10 mouse cellular contexts compared by ENCODE assay signal in genomic region chr9:37407850-37408502, GRCm38 (mm10). TPM values are rescaled to one million over a fixed set of nuclear protein-coding genes. Genes with fewer than 3 reads are reported as not detected.
DNase-seq lines count a peak whose midpoint lies in the region; ATAC-seq and TF ChIP-seq lines count a peak whose summit lies in the region.
"Had no signal": no experiment of that assay in that cellular context is flagged by ENCODE, and none has a peak within 500 bp of the region (broad histone marks: within the 10 kb centered on the region; RNA-seq: fewer than 3 reads in every experiment).

No protein-coding gene starts in this region.

- DNase-seq in liver, embryonic 14.5 days (ENCODE audit: low read depth in 3 of 3, low spot score in 3 of 3), result no peak
- DNase-seq in liver, embryonic 11.5 days (ENCODE audit: low spot score), result no peak
- peak; percentile 35 for DNase-seq in embryonic facial prominence, embryonic 10.5 days (ENCODE audit: low spot score)
- DNase-seq in hindbrain, embryonic 11.5 days (ENCODE audit: low spot score), result peak; percentile 41
- DNase-seq in adipocyte (ENCODE audit: low spot score), result no peak
- no peak for DNase-seq in c-Kit-positive CD71-positive TER-119-positive erythroid progenitor cells, embryonic 14.5 days (ENCODE audit: low spot score)

- no peak overlapping the region for H3K9ac ChIP-seq in liver, embryonic 14.5 days (replicated peaks)
- H3K9ac ChIP-seq in liver, embryonic 11.5 days (ENCODE audit: low read depth, low read length), result no peak overlapping the region
- H3K9ac ChIP-seq in hindbrain, embryonic 11.5 days (ENCODE audit: low read depth, low read length), result no peak overlapping the region
- H3K9ac ChIP-seq in neural tube, embryonic 14.5 days (replicated peaks; ENCODE audit: low read depth, low read length), result no peak overlapping the region; the same call in 1 of the 2 replicates

- TF ChIP-seq CTCF in liver, embryonic 14.5 days (IDR thresholded peaks at IDR 0.05; ENCODE audit: low read depth), result peak; percentile 21; the same call in 1 of the 2 replicates

- H3K27me3 ChIP-seq in liver, embryonic 14.5 days (ENCODE audit: control insufficient read depth, insufficient read depth, low read length), result no peaks in the 10 kb centered on the region
- H3K27me3 ChIP-seq in liver, embryonic 11.5 days (replicated peaks; ENCODE audit: control insufficient read depth, insufficient read depth, low read length), result peaks cover 10% of the 10 kb centered on the region
- peaks cover 50% of the 10 kb centered on the region for H3K27me3 ChIP-seq in embryonic facial prominence, embryonic 10.5 days (replicated peaks; ENCODE audit: low read depth, poor library complexity, severe bottlenecking)
- H3K27me3 ChIP-seq in hindbrain, embryonic 11.5 days (ENCODE audit: control insufficient read depth, insufficient read depth, low read length), result peaks cover 3% of the 10 kb centered on the region; the same call in 1 of the 2 replicates
- no peaks in the 10 kb centered on the region for H3K27me3 ChIP-seq in neural tube, embryonic 14.5 days (ENCODE audit: control insufficient read depth, insufficient read depth, low read length)

- TF ChIP-seq EP300 in liver, embryonic 14.5 days (IDR thresholded peaks at IDR 0.05; ENCODE audit: low read depth), result no peak

- H3K9me3 ChIP-seq in liver, embryonic 14.5 days (ENCODE audit: control insufficient read depth, low read length), result no peaks in the 10 kb centered on the region
- no peaks in the 10 kb centered on the region for H3K9me3 ChIP-seq in liver, embryonic 11.5 days (ENCODE audit: control insufficient read depth, low read length)
- no peaks in the 10 kb centered on the region for H3K9me3 ChIP-seq in embryonic facial prominence, embryonic 10.5 days
- no peaks in the 10 kb centered on the region for H3K9me3 ChIP-seq in hindbrain, embryonic 11.5 days (ENCODE audit: control insufficient read depth, low read length)
- H3K9me3 ChIP-seq in neural tube, embryonic 14.5 days (ENCODE audit: control insufficient read depth, low read length), result no peaks in the 10 kb centered on the region

- H3K4me2 ChIP-seq in liver, embryonic 14.5 days (ENCODE audit: low read depth), result no peak overlapping the region
- H3K4me2 ChIP-seq in liver, embryonic 11.5 days, result no peak overlapping the region
- peak overlapping the region; percentile 29 for H3K4me2 ChIP-seq in hindbrain, embryonic 11.5 days (replicated peaks; ENCODE audit: low read depth, low read length)
- H3K4me2 ChIP-seq in neural tube, embryonic 14.5 days (ENCODE audit: low read depth, low read length), result peak overlapping the region; percentile 38

- H3K4me3 ChIP-seq in liver, embryonic 14.5 days (ENCODE audit: insufficient read depth in 1 of 2, low read depth in 2 of 2, low read length in 2 of 2), result no peak overlapping the region
- no peak overlapping the region for H3K4me3 ChIP-seq in liver, embryonic 11.5 days (ENCODE audit: low read depth, low read length)
- peak overlapping the region; percentile 25 for H3K4me3 ChIP-seq in embryonic facial prominence, embryonic 10.5 days
- no peak overlapping the region for H3K4me3 ChIP-seq in hindbrain, embryonic 11.5 days (ENCODE audit: low read depth, low read length)
- no peak overlapping the region for H3K4me3 ChIP-seq in neural tube, embryonic 14.5 days (ENCODE audit: low read depth, low read length)

- H3K4me1 ChIP-seq in liver, embryonic 14.5 days (replicated peaks; ENCODE audit: control insufficient read depth in 2 of 2, insufficient read depth in 2 of 2, low read length in 1 of 2), result no peaks in the 10 kb centered on the region
- H3K4me1 ChIP-seq in liver, embryonic 11.5 days (replicated peaks; ENCODE audit: control insufficient read depth, insufficient read depth, low read length), result no peaks in the 10 kb centered on the region
- H3K4me1 ChIP-seq in embryonic facial prominence, embryonic 10.5 days, result peaks cover 5% of the 10 kb centered on the region
- no peaks in the 10 kb centered on the region for H3K4me1 ChIP-seq in hindbrain, embryonic 11.5 days (replicated peaks; ENCODE audit: control insufficient read depth, insufficient read depth, low read length)
- peaks cover 4% of the 10 kb centered on the region for H3K4me1 ChIP-seq in neural tube, embryonic 14.5 days (ENCODE audit: control insufficient read depth, insufficient read depth, low read length)

- no peak for ATAC-seq in liver, embryonic 14.5 days (ENCODE audit: insufficient read depth)
- ATAC-seq in liver, embryonic 11.5 days (replicated peaks; ENCODE audit: low FRiP score), result no peak
- ATAC-seq in hindbrain, embryonic 11.5 days (ENCODE audit: low FRiP score), result peak; percentile 58; the same call in 1 of the 2 replicates
- ATAC-seq in neural tube, embryonic 14.5 days (ENCODE audit: low read depth), result peak; percentile 80; the same call in 1 of the 2 replicates
- ATAC-seq in granulocyte monocyte progenitor cell, adult 5-6 weeks (replicated peaks; ENCODE audit: poor library complexity, severe bottlenecking), result no peak

- H3K36me3 ChIP-seq in liver, embryonic 14.5 days (replicated peaks; ENCODE audit: control insufficient read depth, insufficient read depth, low read depth), result no peaks in the 10 kb centered on the region
- H3K36me3 ChIP-seq in liver, embryonic 11.5 days (ENCODE audit: control insufficient read depth, insufficient read depth, low read length), result no peaks in the 10 kb centered on the region
- H3K36me3 ChIP-seq in embryonic facial prominence, embryonic 10.5 days (replicated peaks), result no peaks in the 10 kb centered on the region
- H3K36me3 ChIP-seq in hindbrain, embryonic 11.5 days (ENCODE audit: control insufficient read depth, insufficient read depth, low read length), result no peaks in the 10 kb centered on the region
- H3K36me3 ChIP-seq in neural tube, embryonic 14.5 days (ENCODE audit: control insufficient read depth, insufficient read depth, low read length), result no peaks in the 10 kb centered on the region

- 28% methylated on average over 19 of the region's 19 CpGs for WGBS in liver, embryonic 14.5 days (ENCODE audit: insufficient replicate concordance)
- WGBS in liver, embryonic 11.5 days, result 16% methylated on average over 19 of the region's 19 CpGs
- WGBS in embryonic facial prominence, embryonic 10.5 days, result 12% methylated on average over 19 of the region's 19 CpGs
- WGBS in hindbrain, embryonic 11.5 days, result 15% methylated on average over 19 of the region's 19 CpGs
- 9% methylated on average over 19 of the region's 19 CpGs for WGBS in neural tube, embryonic 14.5 days

- H3K27ac ChIP-seq in liver, embryonic 14.5 days, result no peak overlapping the region
- H3K27ac ChIP-seq in liver, embryonic 11.5 days (ENCODE audit: low read depth, low read length), result no peak overlapping the region
- H3K27ac ChIP-seq in embryonic facial prominence, embryonic 10.5 days (replicated peaks), result no peak overlapping the region
- no peak overlapping the region for H3K27ac ChIP-seq in hindbrain, embryonic 11.5 days (ENCODE audit: low read depth, low read length)
- no peak overlapping the region for H3K27ac ChIP-seq in neural tube, embryonic 14.5 days (ENCODE audit: low read depth, low read length)
- H3K27ac ChIP-seq: macrophage had no signal

RNA-seq across cellular contexts. Expression of gene Robo4, which starts 6.3 kb away (rescaled TPM):
- polyA plus RNA-seq in liver, embryonic 14.5 days (2012; rRNA removed), result 1.4 TPM in 2 replicates
- 1.6 and 1.8 TPM in 2 replicates for polyA plus RNA-seq in liver, embryonic 14.5 days (2014; fragmentation: Nextera tagmentation; extraction: Ambion mirVana)
- 7.6 and 8.5 TPM in 2 replicates for polyA plus RNA-seq in liver, embryonic 11.5 days (2014; fragmentation: Nextera tagmentation; extraction: Ambion mirVana)
- polyA plus RNA-seq in embryonic facial prominence, embryonic 10.5 days (2016; fragmentation: Nextera tagmentation; extraction: Ambion mirVana), result 6.6 and 6.8 TPM in 2 replicates
- 5.5 and 6.8 TPM in 2 replicates for polyA plus RNA-seq in hindbrain, embryonic 11.5 days (2014; fragmentation: Nextera tagmentation; extraction: Ambion mirVana)
- 2.4 and 3.7 TPM in 2 replicates for polyA plus RNA-seq in neural tube, embryonic 14.5 days (2014; fragmentation: Nextera tagmentation; extraction: Ambion mirVana)
- total RNA-seq in granulocyte monocyte progenitor cell, adult 5-6 weeks (2014; fragmentation: Nextera tagmentation), result 0.30 TPM in 1 of 2 replicates, not detected in the other
- total RNA-seq in granulocyte monocyte progenitor cell, adult 5-6 weeks (2017), result 0.04 TPM in 1 of 2 replicates, not detected in the other
- polyA plus RNA-seq: macrophage had no signal

RNA-seq across cellular contexts. Expression of gene Robo3, which starts 25.1 kb away (rescaled TPM):
- 0.23 and 0.25 TPM in 2 replicates for polyA plus RNA-seq in liver, embryonic 14.5 days (2012; rRNA removed)
- 0.05 and 0.11 TPM in 2 replicates for polyA plus RNA-seq in liver, embryonic 14.5 days (2014; fragmentation: Nextera tagmentation; extraction: Ambion mirVana)
- polyA plus RNA-seq in liver, embryonic 11.5 days (2014; fragmentation: Nextera tagmentation; extraction: Ambion mirVana), result 0.18 and 0.32 TPM in 2 replicates
- polyA plus RNA-seq in embryonic facial prominence, embryonic 10.5 days (2016; fragmentation: Nextera tagmentation; extraction: Ambion mirVana), result 4.1 and 9.4 TPM in 2 replicates
- 120 TPM in 2 replicates for polyA plus RNA-seq in hindbrain, embryonic 11.5 days (2014; fragmentation: Nextera tagmentation; extraction: Ambion mirVana)
- polyA plus RNA-seq in neural tube, embryonic 14.5 days (2014; fragmentation: Nextera tagmentation; extraction: Ambion mirVana), result 13.6 and 25.1 TPM in 2 replicates
- 0.95 TPM in 1 of 2 replicates, not detected in the other for total RNA-seq in granulocyte monocyte progenitor cell, adult 5-6 weeks (2014; fragmentation: Nextera tagmentation)
- total RNA-seq in granulocyte monocyte progenitor cell, adult 5-6 weeks (2017), result 0.13 and 2.2 TPM in 2 replicates
- polyA plus RNA-seq: macrophage; stomach, embryonic 16.5 days had no signal

RNA-seq across cellular contexts. Expression of gene Hepacam, which starts 40.8 kb away (rescaled TPM):
- not detected in 2 replicates for polyA plus RNA-seq in liver, embryonic 14.5 days (2012; rRNA removed)
- polyA plus RNA-seq in liver, embryonic 14.5 days (2014; fragmentation: Nextera tagmentation; extraction: Ambion mirVana), result not detected in 2 replicates
- polyA plus RNA-seq in liver, embryonic 11.5 days (2014; fragmentation: Nextera tagmentation; extraction: Ambion mirVana), result not detected in 2 replicates
- polyA plus RNA-seq in embryonic facial prominence, embryonic 10.5 days (2016; fragmentation: Nextera tagmentation; extraction: Ambion mirVana), result 0.05 TPM in 2 replicates
- polyA plus RNA-seq in hindbrain, embryonic 11.5 days (2014; fragmentation: Nextera tagmentation; extraction: Ambion mirVana), result 0.09 TPM in 1 of 2 replicates, not detected in the other
- 10.5 and 20.8 TPM in 2 replicates for polyA plus RNA-seq in neural tube, embryonic 14.5 days (2014; fragmentation: Nextera tagmentation; extraction: Ambion mirVana)
- total RNA-seq in granulocyte monocyte progenitor cell, adult 5-6 weeks (2014; fragmentation: Nextera tagmentation), result not detected in 2 replicates
- total RNA-seq in granulocyte monocyte progenitor cell, adult 5-6 weeks (2017), result not detected in 2 replicates
- polyA plus RNA-seq: macrophage; stomach, embryonic 16.5 days had no signal

RNA-seq across cellular contexts. Expression of gene Ccdc15, which starts 59.7 kb away (rescaled TPM):
- polyA plus RNA-seq in liver, embryonic 14.5 days (2012; rRNA removed), result 1.1 and 1.5 TPM in 2 replicates
- polyA plus RNA-seq in liver, embryonic 14.5 days (2014; fragmentation: Nextera tagmentation; extraction: Ambion mirVana), result 3.0 and 3.6 TPM in 2 replicates
- polyA plus RNA-seq in liver, embryonic 11.5 days (2014; fragmentation: Nextera tagmentation; extraction: Ambion mirVana), result 6.4 and 6.6 TPM in 2 replicates
- 10.2 and 10.3 TPM in 2 replicates for polyA plus RNA-seq in embryonic facial prominence, embryonic 10.5 days (2016; fragmentation: Nextera tagmentation; extraction: Ambion mirVana)
- polyA plus RNA-seq in hindbrain, embryonic 11.5 days (2014; fragmentation: Nextera tagmentation; extraction: Ambion mirVana), result 6.8 and 10.2 TPM in 2 replicates
- polyA plus RNA-seq in neural tube, embryonic 14.5 days (2014; fragmentation: Nextera tagmentation; extraction: Ambion mirVana), result 7.4 and 8.7 TPM in 2 replicates
- 13.3 and 16.7 TPM in 2 replicates for total RNA-seq in granulocyte monocyte progenitor cell, adult 5-6 weeks (2014; fragmentation: Nextera tagmentation)
- 11.7 and 14.5 TPM in 2 replicates for total RNA-seq in granulocyte monocyte progenitor cell, adult 5-6 weeks (2017)

Comparison
In these comparisons a context has a peak if more than half of its experiments do, and no peak if none do; other contexts are left out.
1. ATAC-seq: peak in hindbrain, embryonic 11.5 days (single experiment) and neural tube, embryonic 14.5 days (single experiment); none in liver, embryonic 14.5 days (single experiment), liver, embryonic 11.5 days (single experiment) and granulocyte monocyte progenitor cell, adult 5-6 weeks (single experiment).
2. DNase-seq: peak in embryonic facial prominence, embryonic 10.5 days (single experiment) and hindbrain, embryonic 11.5 days (single experiment); none in liver, embryonic 14.5 days (0 of 3), liver, embryonic 11.5 days (single experiment), adipocyte (single experiment) and c-Kit-positive CD71-positive TER-119-positive erythroid progenitor cells, embryonic 14.5 days (single experiment).
3. H3K4me2 ChIP-seq: peak in hindbrain, embryonic 11.5 days (single experiment) and neural tube, embryonic 14.5 days (single experiment); none in liver, embryonic 14.5 days (single experiment) and liver, embryonic 11.5 days (single experiment).
4. RNA of gene Hepacam, which starts 40.8 kb away (polyA plus RNA-seq): 10.5 to 20.8 TPM in neural tube, embryonic 14.5 days; 0.09 TPM in hindbrain, embryonic 11.5 days, not detected in liver, embryonic 14.5 days, 0.05 TPM in embryonic facial prominence, embryonic 10.5 days and not detected in liver, embryonic 11.5 days; every median in the first group is over 10 times any median in the second.